Mouse (Mus musculus) ZHBTc4 (cell line): ENCODE results near the gene Gsap.

Experiments used
- DNase-seq: peaks from one replicate; pipeline ENCODE4 v3.0.0-alpha.2; 2011; ENCODE audit warnings: low read depth, low spot score

The Gsap gene

GRCm38 (mm10) chr5:21179496-21179895, 6.6 kb upstream of the Gsap start:
- no peak for DNase-seq

- peak; percentile 76 for DNase-seq
Measured at GRCm38 (mm10) chr5:21183046-21183445, 3.0 kb upstream of the Gsap start.

DNA sequence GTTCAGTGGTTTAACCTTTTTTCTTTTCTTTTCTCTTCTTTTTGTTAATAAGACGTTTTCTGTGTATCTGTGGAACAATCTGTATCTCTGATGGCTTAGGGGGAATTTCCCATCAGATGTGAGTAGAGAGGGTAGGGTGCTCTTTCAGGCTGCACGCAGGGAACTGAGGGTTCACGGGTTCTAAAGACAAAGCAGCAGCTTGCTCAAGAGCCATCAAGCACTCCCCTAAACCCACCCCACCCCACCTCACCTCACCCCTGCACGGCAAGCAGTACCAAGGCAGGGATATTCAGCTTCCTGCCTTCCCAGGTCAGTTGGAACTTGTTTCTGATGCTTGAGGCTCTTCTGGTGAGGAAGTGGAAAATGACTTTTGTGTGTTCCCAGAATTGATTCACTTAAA, 766 bp downstream of the Gsap start:
- DNase-seq = peak; percentile 21

DNA sequence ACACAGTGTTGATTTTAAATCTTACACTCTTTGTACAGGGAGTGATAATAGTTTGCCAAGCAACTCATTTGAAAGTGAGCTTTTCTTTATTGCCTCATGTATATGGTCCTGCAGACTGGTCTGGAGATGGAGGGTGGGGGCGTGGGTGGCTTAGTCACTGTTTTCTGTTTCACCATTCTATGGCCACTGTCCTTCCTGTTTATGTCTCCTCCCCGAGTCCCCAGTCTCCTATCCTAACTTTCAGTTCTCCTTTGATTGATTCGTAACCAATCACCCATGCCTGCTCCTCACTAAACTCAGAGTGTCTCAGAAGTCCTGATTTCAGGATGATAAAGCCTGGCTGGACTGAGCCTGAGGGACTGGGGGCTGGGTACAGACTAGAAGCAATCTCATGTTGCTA, 2.4 kb downstream of the Gsap start:
- no peak for DNase-seq

- no peak for DNase-seq
Measured at GRCm38 (mm10) chr5:21189036-21189435, 3.0 kb downstream of the Gsap start.

DNA sequence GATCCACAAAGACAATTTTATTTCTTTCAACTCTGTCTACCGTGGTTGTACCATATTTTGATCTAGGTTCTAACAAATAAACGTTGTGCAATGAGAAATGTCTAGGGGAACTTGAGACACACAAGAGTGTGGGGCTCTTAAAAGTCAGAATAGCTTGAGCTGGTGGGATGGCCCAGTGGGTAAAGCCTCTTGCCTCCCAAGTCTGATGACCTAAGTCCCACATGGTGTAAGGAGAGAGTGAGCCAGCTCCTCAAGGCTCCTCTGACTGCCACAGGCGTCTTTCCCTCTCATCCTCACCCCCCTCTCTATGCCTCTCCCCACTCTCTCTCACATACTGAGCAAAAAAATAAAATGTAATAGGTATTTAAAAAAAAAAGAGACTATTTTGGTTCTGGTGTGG, 3.4 kb downstream of the Gsap start:
- DNase-seq = no peak

DNA sequence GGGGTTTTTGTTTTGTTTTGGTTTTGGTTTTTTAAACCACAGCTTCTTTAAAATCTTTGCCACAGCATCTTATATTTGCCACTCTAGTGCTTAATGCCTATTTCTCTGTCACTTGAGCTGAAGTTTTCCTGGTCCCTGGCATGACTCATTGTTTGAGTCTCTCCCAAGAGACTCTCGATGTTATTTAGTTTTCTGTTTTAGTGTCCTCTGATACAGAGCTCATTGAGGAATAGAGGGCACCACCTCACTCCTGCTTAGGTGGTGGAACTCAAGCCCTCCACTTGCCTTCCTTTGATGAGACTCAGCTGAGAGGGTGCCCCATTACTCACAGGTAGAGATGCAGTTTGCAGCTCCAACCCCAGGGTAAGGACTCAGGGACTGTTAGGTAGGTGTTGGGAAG, 17.4 kb downstream of the Gsap start:
- no peak for DNase-seq

GRCm38 (mm10) chr5:21204157-21204556, 18.1 kb downstream of the Gsap start:
- no peak for DNase-seq

GRCm38 (mm10) chr5:21206014-21206413, 20.0 kb downstream of the Gsap start:
- no peak for DNase-seq

DNA sequence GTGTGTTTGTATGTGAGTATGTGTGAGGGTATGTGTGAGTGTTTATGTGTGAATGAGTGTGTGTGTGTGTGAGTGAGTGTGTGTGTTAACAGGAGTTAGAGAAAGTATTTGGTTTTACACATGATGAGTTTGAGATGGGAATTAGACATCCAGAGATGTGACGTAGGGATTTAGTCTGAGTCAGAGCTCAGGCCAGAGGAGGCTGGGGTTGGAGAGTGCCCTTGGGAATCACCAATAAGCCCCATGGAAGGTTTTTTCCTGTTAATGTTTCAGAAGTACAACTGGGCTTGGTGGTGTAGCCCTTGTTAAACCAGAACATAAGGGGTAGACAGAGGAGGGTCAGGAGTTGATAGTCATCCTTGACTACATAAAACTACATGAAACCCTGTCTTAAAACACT, 25.4 kb downstream of the Gsap start:
- DNase-seq = no peak

DNA sequence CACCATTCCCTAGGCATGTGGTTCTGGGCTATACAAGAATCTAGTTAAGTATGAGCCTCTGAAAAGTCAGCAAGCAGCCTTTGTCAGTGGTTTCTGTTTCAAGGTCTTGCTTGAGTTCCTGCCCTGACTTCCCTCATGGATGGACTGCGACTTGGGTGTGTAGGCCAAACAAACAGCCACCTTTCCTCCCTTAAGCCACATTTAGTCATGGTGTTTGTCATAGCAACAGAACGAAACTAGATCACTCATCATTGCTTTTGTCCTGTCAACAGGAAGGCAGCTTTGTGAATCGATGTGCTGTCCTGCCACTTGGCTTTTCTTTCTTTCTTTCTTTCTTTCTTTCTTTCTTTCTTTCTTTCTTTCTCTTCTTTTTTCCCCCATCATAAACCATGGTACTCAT, 26.9 kb downstream of the Gsap start:
- no peak for DNase-seq

GRCm38 (mm10) chr5:21213801-21214200, 27.7 kb downstream of the Gsap start:
- no peak for DNase-seq

DNA sequence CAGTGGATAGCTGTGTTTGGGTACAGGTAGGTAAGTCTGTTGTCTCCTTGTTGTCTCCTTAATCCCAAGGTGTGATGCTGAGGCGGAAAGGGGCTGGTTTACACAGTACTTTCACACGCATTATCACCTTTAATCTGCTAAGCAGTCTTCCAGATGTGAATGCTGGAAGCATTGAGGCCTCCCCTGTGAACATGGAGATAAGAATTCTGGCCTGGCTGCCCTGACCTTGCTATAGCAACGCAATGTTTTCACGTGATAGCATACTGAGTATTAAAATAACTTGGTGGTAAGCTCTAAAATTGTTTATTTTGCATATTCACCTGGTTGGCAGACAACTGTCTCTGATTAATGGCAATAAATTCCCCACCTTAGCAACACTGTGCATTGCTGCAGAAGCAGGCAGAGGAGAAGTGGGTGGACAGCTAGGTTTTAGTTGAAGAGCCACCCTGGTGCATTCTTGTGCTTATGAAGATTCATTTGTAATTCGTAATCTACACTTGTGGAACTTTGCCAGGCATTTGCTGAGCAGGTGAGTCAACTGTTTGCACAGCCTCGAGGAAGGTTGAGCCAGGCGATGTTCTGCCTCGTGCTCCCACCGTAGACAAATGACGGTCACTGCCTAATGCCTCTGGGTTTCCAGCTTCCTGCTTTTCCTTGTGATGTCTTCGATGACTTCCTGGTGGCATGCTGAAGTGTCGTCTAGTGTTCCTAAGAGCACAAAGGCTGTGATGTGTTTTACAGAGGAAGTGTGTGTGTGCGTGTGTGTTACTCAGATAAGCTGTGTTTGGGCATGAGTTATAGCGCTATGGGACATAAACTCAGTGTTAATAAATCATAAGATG, 31.6 kb downstream of the Gsap start:
- peak; percentile 23 for DNase-seq

- no peak for DNase-seq
Measured at GRCm38 (mm10) chr5:21232876-21233275, 46.8 kb downstream of the Gsap start.

- peak; percentile 92 for DNase-seq
Measured at GRCm38 (mm10) chr5:21244575-21244974, 58.5 kb downstream of the Gsap start.

DNA sequence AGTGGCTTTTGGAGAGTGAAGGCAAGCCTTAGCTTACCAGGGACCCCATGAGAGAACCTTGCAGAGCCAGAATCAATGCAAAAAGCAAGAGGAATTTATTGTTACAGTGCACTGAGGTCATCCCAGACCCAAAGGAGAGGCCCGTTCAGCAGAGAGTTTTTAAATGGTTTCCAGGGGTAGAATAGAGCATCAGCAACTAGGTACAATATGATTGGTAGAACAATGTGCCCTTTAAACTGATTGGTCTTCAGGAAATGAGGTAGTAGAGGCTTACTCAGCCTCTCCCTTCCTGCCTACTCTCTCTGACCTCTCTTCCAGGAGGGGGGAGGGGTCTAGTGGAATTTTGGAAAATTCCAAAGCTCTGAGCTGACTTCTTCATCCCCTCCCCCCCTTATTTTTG, 59.2 kb downstream of the Gsap start:
- peak; percentile 63 for DNase-seq

GRCm38 (mm10) chr5:21246794-21247193, 60.7 kb downstream of the Gsap start:
- peak; percentile 29 for DNase-seq

DNA sequence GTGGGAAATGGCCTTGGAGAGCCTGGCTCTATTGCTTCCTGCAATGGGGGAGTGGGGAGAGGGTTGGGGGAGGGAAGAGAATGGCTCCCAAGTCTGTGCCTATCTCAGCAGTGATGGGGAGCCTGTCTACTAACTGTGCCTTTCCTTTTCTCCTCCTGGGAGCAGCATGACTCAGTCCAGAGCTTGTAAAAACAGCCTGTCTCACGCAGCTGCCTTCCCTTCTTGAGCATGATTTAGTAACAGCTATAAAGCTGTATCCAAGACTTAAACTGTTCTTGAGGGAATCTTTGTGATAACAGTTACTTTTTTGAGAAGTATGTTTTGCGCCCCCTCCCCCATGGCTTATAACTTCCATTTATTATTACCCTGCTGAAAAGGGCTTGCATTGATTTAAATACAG, 61.9 kb downstream of the Gsap start:
- no peak for DNase-seq

GRCm38 (mm10) chr5:21248834-21249233, 62.8 kb downstream of the Gsap start:
- no peak for DNase-seq

GRCm38 (mm10) chr5:21254731-21255525, 68.9 kb downstream of the Gsap start:
- DNase-seq = no peak

GRCm38 (mm10) chr5:21255551-21256132, 69.6 kb downstream of the Gsap start:
- no peak for DNase-seq

- peak; percentile 87 for DNase-seq
Measured at GRCm38 (mm10) chr5:21257126-21257525, 71.1 kb downstream of the Gsap start.

- peak; percentile 81 for DNase-seq
Measured at GRCm38 (mm10) chr5:21257806-21258205, 71.8 kb downstream of the Gsap start.
